Mouse (Mus musculus) testis, adult 2 months (tissue): ENCODE measurements around the gene Tepsin. TPM values are rescaled to one million over a fixed set of nuclear protein-coding genes. Genes with fewer than 3 reads are reported as not detected.

ENCODE experiments used
- H3K27ac ChIP-seq: fragments of 200-500 bp; 2 replicates; pipeline ENCODE4 v1.5.1; 2012; ENCODE audit warnings: low read depth, low read length; ENCODE audit not compliant: control insufficient read depth, insufficient read depth
- H3K27me3 ChIP-seq: fragments of 200-500 bp; 2 replicates; pipeline ENCODE4 v1.6.1; 2012; ENCODE audit warnings: mild to moderate bottlenecking, low read length, moderate library complexity; ENCODE audit not compliant: control insufficient read depth, insufficient read depth
- H3K36me3 ChIP-seq: fragments of 200-500 bp; 2 replicates; pipeline ENCODE4 v1.6.1; 2012; ENCODE audit warnings: mild to moderate bottlenecking, low read length; ENCODE audit not compliant: control insufficient read depth, insufficient read depth
- H3K4me1 ChIP-seq: fragments of 200-500 bp; 2 replicates; pipeline ENCODE4 v1.6.1; 2012; ENCODE audit warnings: low read length; ENCODE audit not compliant: control insufficient read depth, insufficient read depth
- H3K4me3 ChIP-seq: fragments of 200-500 bp; 2 replicates; pipeline ENCODE4 v1.5.1; 2012; ENCODE audit warnings: low read depth, mild to moderate bottlenecking, low read length, moderate library complexity, mixed read lengths; ENCODE audit not compliant: control insufficient read depth
- CTCF ChIP-seq: fragments of 200-500 bp; IDR thresholded peaks from 2 replicates; pipeline ENCODE4 v1.5.1; 2012; ENCODE audit warnings: low read depth, mild to moderate bottlenecking, inconsistent platforms, low read length, moderate library complexity; ENCODE audit not compliant: control insufficient read depth, insufficient read depth, insufficient replicate concordance
- POLR2A ChIP-seq: fragments of 200-500 bp; IDR thresholded peaks from 2 replicates; pipeline ENCODE4 v1.6.1; 2012; ENCODE audit warnings: low read depth, mild to moderate bottlenecking, inconsistent platforms, low read length, moderate library complexity; ENCODE audit not compliant: control insufficient read depth
- polyA plus RNA-seq: library from polyadenylated mRNA; depleted of rRNA; stranded (reverse); fragments of >200 nt; gene quantifications from 2 replicates; pipeline ENCODE4 v1.2.3, GENCODE M21; 2012; rRNA removed

Gene Tepsin
- 19.2 and 19.9 TPM in 2 replicates for polyA plus RNA-seq

- Histone ChIP-seq H3K4me1 (peaks cover 9% of the 10 kb centered on the region), H3K27me3 (no peaks in the 10 kb centered on the region), H3K36me3 (no peaks in the 10 kb centered on the region), H3K4me3 (peak within 1 kb of the TSS; percentile 98), H3K27ac (peak within 1 kb of the TSS; percentile 98)
- no peak for TF ChIP-seq CTCF
- TF ChIP-seq POLR2A: peak; percentile 80
These were observed at the start of gene Tepsin, which contains the start of gene Ndufaf8 for GRCm38 (mm10) chr11:120098588-120099511. Gene Tepsin (minus strand): TSS chr11:120098731. Gene Ndufaf8 (plus strand): TSS chr11:120098928.

- Histone ChIP-seq H3K36me3 (no peaks in the 10 kb centered on the region), H3K4me1 (peaks cover 2% of the 10 kb centered on the region; the same call in 1 of the 2 replicates), H3K27ac (no peak overlapping the region)
These were observed 45.4 kb upstream of the Tepsin start for GRCm38 (mm10) chr11:120143708-120144497.

GRCm38 (mm10) chr11:120142601-120143051 is 44.1 kb upstream of the Tepsin start:
- Histone ChIP-seq H3K27me3 (no peaks in the 10 kb centered on the region), H3K4me3 (no peak overlapping the region), H3K36me3 (no peaks in the 10 kb centered on the region), H3K27ac (no peak overlapping the region), H3K4me1 (peaks cover 2% of the 10 kb centered on the region; the same call in 1 of the 2 replicates)
- TF ChIP-seq POLR2A (no peak), CTCF (no peak)

More at GRCm38 (mm10) chr11:120143708-120144497, 45.4 kb upstream of the Tepsin start:
- TF ChIP-seq CTCF (no peak), POLR2A (no peak)
- Histone ChIP-seq H3K27me3 (no peaks in the 10 kb centered on the region), H3K4me3 (no peak overlapping the region)

- Histone ChIP-seq H3K27ac (no peak overlapping the region), H3K27me3 (no peaks in the 10 kb centered on the region), H3K4me3 (no peak overlapping the region), H3K36me3 (no peaks in the 10 kb centered on the region), H3K4me1 (peaks cover 2% of the 10 kb centered on the region; the same call in 1 of the 2 replicates)
- no peak for TF ChIP-seq POLR2A
- TF ChIP-seq CTCF: no peak
These were observed 41.7 kb upstream of the Tepsin start for GRCm38 (mm10) chr11:120140255-120140654.

DNA sequence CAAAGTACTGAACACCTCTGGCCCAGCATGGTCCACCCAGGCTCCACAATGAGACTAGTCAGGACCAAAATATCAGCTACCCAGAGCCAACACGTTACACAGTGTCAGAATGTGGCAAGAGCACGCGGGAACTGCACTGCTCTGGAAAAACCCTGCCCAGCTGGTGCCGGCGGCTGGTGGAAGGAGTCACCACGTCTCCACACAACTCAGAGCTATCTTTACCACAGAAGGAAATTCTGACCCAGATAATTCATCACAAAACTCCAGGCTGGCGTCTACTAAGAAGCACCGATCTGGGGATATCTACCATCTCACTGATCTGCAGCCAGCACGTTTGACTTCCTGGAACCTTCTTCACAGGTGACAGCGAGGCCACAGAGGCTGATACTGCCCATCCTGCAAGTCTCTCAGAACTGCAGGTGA is 40.8 kb upstream of the Tepsin start:
- Histone ChIP-seq H3K27me3 (no peaks in the 10 kb centered on the region), H3K4me3 (no peak overlapping the region), H3K4me1 (peaks cover 2% of the 10 kb centered on the region; the same call in 1 of the 2 replicates), H3K36me3 (no peaks in the 10 kb centered on the region), H3K27ac (no peak overlapping the region)
- no peak for TF ChIP-seq CTCF
- TF ChIP-seq POLR2A: no peak

- no peak overlapping the region for H3K4me3 ChIP-seq
- no peaks in the 10 kb centered on the region; the same call in 1 of the 2 replicates for H3K36me3 ChIP-seq
- H3K27me3 ChIP-seq: no peaks in the 10 kb centered on the region
- no peaks in the 10 kb centered on the region for H3K4me1 ChIP-seq
- TF ChIP-seq CTCF: no peak
- no peak for TF ChIP-seq POLR2A
- no peak overlapping the region for H3K27ac ChIP-seq
These were observed 39.1 kb upstream of the Tepsin start for GRCm38 (mm10) chr11:120137625-120138004.
